In the genomic region with DNA sequence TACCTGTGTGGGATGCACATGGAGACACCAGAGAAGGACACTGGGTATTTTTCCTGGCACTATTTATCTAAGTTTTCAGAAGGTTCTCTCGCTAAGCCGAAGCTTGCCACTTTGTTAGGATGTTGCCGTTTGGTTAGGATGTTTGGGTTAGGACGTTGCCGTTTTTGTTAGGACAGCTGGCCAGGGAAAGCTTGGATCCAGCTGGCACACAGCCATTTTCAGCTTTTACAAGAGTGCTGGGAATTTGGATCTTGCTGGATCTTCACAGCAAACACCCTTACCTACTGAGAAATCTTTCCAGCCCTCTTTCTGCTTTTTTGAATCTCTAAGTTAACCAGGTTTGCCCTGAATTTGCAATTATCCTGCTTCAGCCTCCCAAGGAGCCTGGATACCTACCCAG, we compare ENCODE assay signal across 16 mouse cellular contexts. TPM values are rescaled to one million over a fixed set of nuclear protein-coding genes. Genes with fewer than 3 reads are reported as not detected.
DNase-seq lines count a peak whose midpoint lies in the region; ATAC-seq and TF ChIP-seq lines count a peak whose summit lies in the region.
"Had no signal": no experiment of that assay in that cellular context is flagged by ENCODE, and none has a peak within 500 bp of the region (broad histone marks: within the 10 kb centered on the region; RNA-seq: fewer than 3 reads in every experiment).

No protein-coding gene starts in this region.

- H3K4me1 ChIP-seq in embryonic facial prominence, embryonic 14.5 days (ENCODE audit: control insufficient read depth, insufficient read depth, low read length): no peaks in the 10 kb centered on the region
- H3K4me1 ChIP-seq in embryonic facial prominence, embryonic 10.5 days: no peaks in the 10 kb centered on the region
- H3K4me1 ChIP-seq in kidney, adult 2 months (ENCODE audit: control insufficient read depth, insufficient read depth, low read length): no peaks in the 10 kb centered on the region
- H3K4me1 ChIP-seq in lung, adult 2 months (ENCODE audit: control insufficient read depth, insufficient read depth, low read length): no peaks in the 10 kb centered on the region
- H3K4me1 ChIP-seq: limb, embryonic 15.5 days; midbrain, embryonic 12.5 days; stomach, embryonic 15.5 days had no signal

- no peaks in the 10 kb centered on the region for H3K9me3 ChIP-seq in embryonic facial prominence, embryonic 14.5 days (ENCODE audit: control insufficient read depth, low read length)
- no peaks in the 10 kb centered on the region for H3K9me3 ChIP-seq in embryonic facial prominence, embryonic 10.5 days
- H3K9me3 ChIP-seq: limb, embryonic 15.5 days; midbrain, embryonic 12.5 days; stomach, embryonic 15.5 days had no signal

- no peak overlapping the region for H3K9ac ChIP-seq in embryonic facial prominence, embryonic 14.5 days (ENCODE audit: low read depth, low read length)
- H3K9ac ChIP-seq: limb, embryonic 15.5 days; midbrain, embryonic 12.5 days; stomach, embryonic 15.5 days had no signal

- H3K4me3 ChIP-seq in embryonic facial prominence, embryonic 14.5 days (ENCODE audit: low read depth, low read length): no peak overlapping the region
- no peak overlapping the region for H3K4me3 ChIP-seq in embryonic facial prominence, embryonic 10.5 days
- H3K4me3 ChIP-seq in kidney, adult 2 months (ENCODE audit: insufficient read depth, low read depth, low read length): no peak overlapping the region
- H3K4me3 ChIP-seq in lung, adult 2 months (replicated peaks; ENCODE audit: extremely low read depth, low read depth, low read length): no peak overlapping the region
- H3K4me3 ChIP-seq: limb, embryonic 15.5 days; midbrain, embryonic 12.5 days; stomach, embryonic 15.5 days had no signal

- TF ChIP-seq POLR2A in kidney, adult 2 months (IDR thresholded peaks at IDR 0.05; ENCODE audit: low read depth, low read length): no peak
- TF ChIP-seq POLR2A in lung, adult 2 months (IDR thresholded peaks at IDR 0.05; ENCODE audit: borderline replicate concordance, extremely low read depth, low read depth, low read length): no peak

- ATAC-seq in embryonic facial prominence, embryonic 14.5 days (ENCODE audit: low read depth): no peak

- peak; percentile 21 for DNase-seq in embryonic facial prominence, embryonic 14.5 days (ENCODE audit: low spot score)
- DNase-seq in embryonic facial prominence, embryonic 10.5 days (ENCODE audit: low spot score): no peak
- DNase-seq in kidney, postnatal 10 days: peak; percentile 51
- DNase-seq in kidney, adult 2 months: no peak
- DNase-seq in lung, postnatal 14 days: peak; percentile 35
- no peak for DNase-seq in lung, adult 2 months
- peak; percentile 9 for DNase-seq in ovary, postnatal 10 days (ENCODE audit: low spot score)
- DNase-seq in embryo, embryonic 11 days: no peak
- DNase-seq: adrenal gland, postnatal 14 days; gastrocnemius, postnatal 25 days; layer of hippocampus, postnatal 36 days; retina, postnatal 1 day; thymus, postnatal 25 days had no signal

- no peak overlapping the region for H3K27ac ChIP-seq in embryonic facial prominence, embryonic 14.5 days (replicated peaks; ENCODE audit: low read depth, low read length)
- H3K27ac ChIP-seq in embryonic facial prominence, embryonic 10.5 days (replicated peaks): no peak overlapping the region
- no peak overlapping the region for H3K27ac ChIP-seq in kidney, adult 2 months (ENCODE audit: insufficient read depth, low read depth, low read length)
- H3K27ac ChIP-seq: limb, embryonic 15.5 days; midbrain, embryonic 12.5 days; stomach, embryonic 15.5 days had no signal

- whole genome bisulfite sequencing in embryonic facial prominence, embryonic 14.5 days: 73% methylated on average over 5 of the region's 5 CpGs
- 89% methylated on average over 5 of the region's 5 CpGs for WGBS in embryonic facial prominence, embryonic 10.5 days
- WGBS in kidney, adult 2 months: 67% methylated on average over 5 of the region's 5 CpGs
- WGBS in lung, adult 2 months: 48% methylated on average over 5 of the region's 5 CpGs

- H3K36me3 ChIP-seq in embryonic facial prominence, embryonic 14.5 days (ENCODE audit: control insufficient read depth, insufficient read depth, low read length): peaks cover 64% of the 10 kb centered on the region
- H3K36me3 ChIP-seq in embryonic facial prominence, embryonic 10.5 days (replicated peaks): peaks cover 68% of the 10 kb centered on the region
- H3K36me3 ChIP-seq in kidney, adult 2 months (ENCODE audit: control insufficient read depth, insufficient read depth, low read length): peaks cover 15% of the 10 kb centered on the region

- TF ChIP-seq CTCF in kidney, adult 2 months (conservative IDR thresholded peaks at IDR 0.05; ENCODE audit: insufficient read depth, insufficient read length, low read depth, low read length): no peak
- no peak for TF ChIP-seq CTCF in lung, adult 2 months (IDR thresholded peaks at IDR 0.05; ENCODE audit: insufficient read depth, low read length)

- no peak overlapping the region for H3K4me2 ChIP-seq in embryonic facial prominence, embryonic 14.5 days (ENCODE audit: low read depth, low read length)
- H3K4me2 ChIP-seq: limb, embryonic 15.5 days; midbrain, embryonic 12.5 days; stomach, embryonic 15.5 days had no signal

- no peaks in the 10 kb centered on the region for H3K27me3 ChIP-seq in embryonic facial prominence, embryonic 14.5 days (replicated peaks; ENCODE audit: control insufficient read depth, insufficient read depth, low read length)
- H3K27me3 ChIP-seq in embryonic facial prominence, embryonic 10.5 days (replicated peaks; ENCODE audit: low read depth, poor library complexity, severe bottlenecking): no peaks in the 10 kb centered on the region
- H3K27me3 ChIP-seq in kidney, adult 2 months (replicated peaks; ENCODE audit: control insufficient read depth, insufficient read depth, low read length): no peaks in the 10 kb centered on the region
- H3K27me3 ChIP-seq: limb, embryonic 15.5 days; midbrain, embryonic 12.5 days; stomach, embryonic 15.5 days had no signal

RNA-seq across cellular contexts. Expression of a gene that starts 9.7 kb away (rescaled TPM):
- polyA plus RNA-seq in embryonic facial prominence, embryonic 14.5 days (2014; fragmentation: Nextera tagmentation; extraction: Ambion mirVana): 1.4 and 2.2 TPM in 2 replicates
- polyA plus RNA-seq in embryonic facial prominence, embryonic 10.5 days (2016; fragmentation: Nextera tagmentation; extraction: Ambion mirVana): 0.19 and 0.21 TPM in 2 replicates
- polyA plus RNA-seq in kidney, adult 2 months (2012; rRNA removed): 0.57 and 0.80 TPM in 2 replicates
- polyA plus RNA-seq in lung, adult 2 months (2012; rRNA removed): 0.93 and 1.7 TPM in 2 replicates

RNA-seq across cellular contexts. Expression of a gene that starts 45.6 kb away (rescaled TPM):
- polyA plus RNA-seq in embryonic facial prominence, embryonic 14.5 days (2014; fragmentation: Nextera tagmentation; extraction: Ambion mirVana): 6.2 and 10.0 TPM in 2 replicates
- 7.1 and 8.9 TPM in 2 replicates for polyA plus RNA-seq in embryonic facial prominence, embryonic 10.5 days (2016; fragmentation: Nextera tagmentation; extraction: Ambion mirVana)
- 7.7 and 8.0 TPM in 2 replicates for polyA plus RNA-seq in kidney, adult 2 months (2012; rRNA removed)
- 7.0 and 8.6 TPM in 2 replicates for polyA plus RNA-seq in lung, adult 2 months (2012; rRNA removed)

Comparison
In these comparisons a context has a peak if more than half of its experiments do, and no peak if none do; other contexts are left out.
1. DNase-seq: peak in embryonic facial prominence, embryonic 14.5 days (single experiment), kidney, postnatal 10 days (single experiment), lung, postnatal 14 days (single experiment) and ovary, postnatal 10 days (single experiment); none in embryonic facial prominence, embryonic 10.5 days (single experiment), kidney, adult 2 months (single experiment), lung, adult 2 months (single experiment) and embryo, embryonic 11 days (single experiment).